Mouse (Mus musculus) skeletal muscle tissue, adult 2 months (tissue): ENCODE results near the gene Rngtt.
"Not testable (repeated sequence)": the region's sequence is repeated elsewhere in the genome, so short reads cannot be mapped to it uniquely, and the experiment has no call there.

Experiments used
- DNase-seq: peaks from one replicate; pipeline ENCODE4 v3.0.0-alpha.2; 2012; ENCODE audit warnings: low read depth, low spot score

Rngtt gene

DNA sequence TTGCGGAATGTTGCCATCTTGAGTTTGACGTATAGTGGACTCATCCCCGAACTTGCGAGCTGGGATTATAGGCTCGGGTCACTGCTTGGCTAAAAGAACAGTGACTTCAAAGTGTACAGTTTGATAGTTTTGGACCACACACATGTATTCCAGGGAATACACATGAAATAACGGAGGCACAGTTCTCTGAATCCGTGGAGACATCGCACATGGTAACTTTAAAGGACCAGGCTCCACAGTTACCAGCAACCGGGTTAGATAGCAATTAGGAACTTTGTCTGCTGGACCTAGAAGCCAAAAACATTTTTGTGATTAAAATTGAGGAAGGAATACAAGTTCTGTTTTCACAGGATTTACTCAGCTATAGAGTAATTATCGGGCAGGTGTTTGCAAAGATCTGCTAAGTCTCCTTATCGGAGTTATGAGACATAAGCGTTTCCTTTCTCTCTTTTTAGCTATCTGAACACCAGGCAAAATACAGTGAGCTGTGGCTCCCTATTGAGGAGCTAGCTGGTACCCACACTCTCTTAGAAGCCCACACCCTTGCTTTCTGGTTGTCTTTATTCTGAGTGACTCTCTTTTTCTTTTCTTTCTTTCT is 828 bp downstream of the Rngtt start:
- no peak for DNase-seq

DNA sequence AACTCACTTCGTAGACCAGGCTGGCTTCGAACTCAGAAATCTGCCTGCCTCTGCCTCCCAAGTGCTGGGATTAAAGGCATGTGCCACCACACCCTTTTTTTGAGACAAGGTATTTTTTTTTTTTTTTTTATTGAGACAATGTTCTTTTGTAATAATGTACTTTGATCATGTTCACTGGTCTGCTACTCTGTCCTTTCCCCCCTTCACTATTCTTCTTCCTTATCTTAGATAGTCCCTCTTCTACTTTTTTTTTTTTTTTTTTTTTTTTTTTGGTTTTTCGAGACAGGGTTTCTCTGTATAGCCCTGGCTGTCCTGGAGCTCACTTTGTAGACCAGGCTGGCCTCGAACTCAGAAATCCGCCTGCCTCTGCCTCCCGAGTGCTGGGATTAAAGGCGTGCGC is 4.0 kb downstream of the Rngtt start:
- not testable (repeated sequence) for DNase-seq

DNA sequence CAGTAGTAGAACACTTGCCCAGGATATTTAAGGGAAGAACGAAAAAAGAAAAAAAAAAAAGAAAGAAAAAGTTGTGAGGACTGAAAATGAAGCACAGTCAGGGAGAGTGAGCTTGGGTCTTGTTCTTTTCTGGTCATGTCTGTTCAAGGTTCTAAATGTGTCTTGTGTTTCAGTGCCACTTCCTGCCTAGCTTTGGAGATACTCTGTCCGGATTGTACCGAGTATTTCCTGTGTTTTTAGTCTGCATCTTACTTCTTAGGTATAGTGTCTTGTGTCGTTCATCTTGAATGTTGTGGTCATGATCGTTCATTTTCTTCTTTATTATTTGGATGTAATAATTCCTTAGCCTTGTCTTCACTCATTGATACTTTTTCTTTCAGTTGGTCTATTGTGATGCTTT is 5.7 kb downstream of the Rngtt start:
- DNase-seq, result no peak

DNA sequence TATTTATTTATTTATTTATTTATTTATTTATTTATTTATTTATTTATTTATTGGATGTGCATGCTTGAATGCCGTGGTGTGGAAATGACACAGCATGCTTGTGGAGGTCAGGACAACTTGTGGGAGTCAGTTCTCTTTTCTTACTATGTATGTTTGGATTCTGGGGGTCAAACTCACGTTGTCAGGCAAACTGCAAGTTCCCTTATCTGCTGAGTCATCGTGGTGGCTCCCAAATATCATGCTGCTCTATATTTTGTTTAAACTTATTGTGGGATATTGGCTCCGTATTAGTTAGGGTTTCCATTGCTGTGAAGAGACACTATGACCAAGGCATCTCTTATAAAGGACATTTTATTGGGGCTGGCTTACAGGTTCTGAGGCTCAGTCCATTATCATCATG is 21.0 kb downstream of the Rngtt start:
- no peak for DNase-seq

- no peak for DNase-seq
These were observed 22.9 kb downstream of the Rngtt start for GRCm38 (mm10) chr4:33332956-33333455.

DNA sequence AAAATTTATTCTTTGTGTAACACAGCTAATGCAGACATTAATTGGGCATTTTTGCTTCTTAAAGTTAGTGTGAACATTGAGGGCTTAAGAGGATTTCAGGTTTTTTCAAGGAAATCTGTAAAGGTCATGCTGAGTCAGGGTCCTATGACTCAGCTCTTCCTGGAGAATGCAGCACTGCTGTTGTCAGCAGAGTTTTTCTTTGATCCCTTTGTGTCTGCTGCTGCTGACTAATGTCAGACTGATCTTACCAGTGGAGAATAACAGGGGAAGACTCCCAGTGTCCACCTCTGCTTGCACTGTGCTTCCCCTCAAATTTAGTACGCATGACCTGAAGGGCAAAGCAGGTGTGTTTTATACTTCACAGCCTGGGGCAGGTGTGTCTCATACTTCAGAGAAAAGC is 27.9 kb downstream of the Rngtt start:
- DNase-seq, result no peak

DNA sequence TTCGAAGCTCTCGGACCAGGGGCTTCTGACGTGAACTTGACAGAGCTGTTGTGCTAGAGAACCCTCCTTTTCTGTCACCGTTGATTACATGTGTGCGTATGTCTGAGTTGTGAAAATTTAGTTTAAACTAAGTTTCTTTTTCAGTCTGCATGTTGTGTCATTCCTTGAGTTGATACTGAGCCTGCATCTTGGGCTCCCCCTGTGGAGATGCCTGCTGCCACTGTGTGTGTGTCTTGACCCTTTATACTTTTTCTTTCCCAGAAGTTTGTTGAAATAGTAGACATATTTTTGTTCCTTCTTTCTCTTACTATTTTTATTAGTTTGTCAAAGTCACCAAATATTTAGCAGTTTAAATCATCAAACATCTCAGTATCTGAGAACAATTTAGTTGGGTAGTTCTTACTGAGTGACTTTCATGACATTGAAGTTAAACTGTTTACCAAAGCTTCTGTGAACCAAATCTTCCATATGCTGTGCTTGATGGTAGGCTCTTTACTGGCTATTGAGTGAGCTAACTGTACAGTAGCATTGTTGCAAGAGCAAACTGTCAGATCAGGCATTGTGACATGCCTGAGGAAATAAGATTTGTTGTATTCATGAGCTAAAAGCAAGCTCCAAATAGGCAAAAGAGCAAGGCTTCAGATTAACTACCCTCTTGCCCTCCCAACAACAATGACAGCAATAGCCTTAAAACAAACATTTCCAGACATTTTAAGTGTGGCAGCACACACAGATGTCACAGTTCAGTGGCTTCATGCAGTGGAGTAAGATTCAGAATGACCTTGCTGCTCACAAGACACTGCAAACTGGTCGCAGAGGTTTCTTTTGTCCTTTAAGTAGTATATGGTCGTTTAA is 33.0 kb downstream of the Rngtt start:
- no peak for DNase-seq

DNA sequence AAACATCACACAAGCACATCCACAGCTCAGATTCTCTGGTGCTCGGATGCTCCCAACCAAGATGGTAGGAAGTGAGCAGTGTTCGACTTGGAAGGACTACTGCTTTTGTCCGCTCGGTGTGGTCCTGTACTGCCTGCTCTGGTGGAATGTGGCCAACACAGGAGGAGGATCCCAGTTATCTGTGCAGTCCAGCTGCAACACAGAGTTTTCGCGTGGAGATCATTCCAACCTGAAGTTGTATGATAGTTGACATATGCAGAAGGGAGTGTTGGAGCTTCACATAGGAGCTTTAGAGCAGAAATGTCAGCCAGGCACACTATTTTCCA is 33.6 kb downstream of the Rngtt start:
- DNase-seq, result peak; percentile 14

DNA sequence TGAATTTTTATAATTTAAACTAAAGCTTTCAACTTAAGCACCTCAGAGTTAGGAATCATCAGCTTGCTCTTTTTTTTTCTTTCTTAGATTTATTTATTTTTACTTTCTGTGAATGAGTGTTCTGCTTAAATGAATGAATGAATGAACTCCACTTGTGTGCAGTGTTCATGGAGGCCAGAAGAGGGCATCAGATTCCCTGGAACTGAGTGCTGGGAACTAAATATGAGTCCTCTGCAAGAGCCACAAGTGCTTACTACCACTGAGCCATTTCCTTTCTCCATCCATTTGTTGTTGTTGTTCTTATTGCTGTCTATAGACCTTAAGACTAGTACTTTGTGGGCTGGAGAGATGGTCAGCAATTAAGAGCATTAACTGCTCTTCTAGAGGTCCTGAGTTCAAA is 53.3 kb downstream of the Rngtt start:
- DNase-seq, result no peak

DNA sequence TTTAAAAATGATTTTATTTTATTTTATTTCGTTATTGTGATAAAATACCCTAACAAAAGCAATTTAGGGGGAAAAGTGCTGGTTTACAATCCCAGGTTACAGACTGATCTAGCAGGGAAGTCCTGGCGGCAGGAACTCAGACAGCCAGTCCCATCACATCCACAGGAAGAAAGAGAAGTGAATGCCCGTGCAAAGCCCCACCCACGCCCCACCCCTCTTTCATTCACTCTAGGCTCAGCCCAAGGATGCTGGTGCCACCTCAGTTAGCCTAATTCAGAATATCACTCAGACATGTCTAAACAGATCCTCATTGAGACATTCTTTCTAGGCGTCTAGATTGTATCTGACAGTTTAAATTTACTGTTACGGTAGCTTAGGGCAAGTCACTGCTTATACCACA is 64.8 kb downstream of the Rngtt start:
- no peak for DNase-seq

DNA sequence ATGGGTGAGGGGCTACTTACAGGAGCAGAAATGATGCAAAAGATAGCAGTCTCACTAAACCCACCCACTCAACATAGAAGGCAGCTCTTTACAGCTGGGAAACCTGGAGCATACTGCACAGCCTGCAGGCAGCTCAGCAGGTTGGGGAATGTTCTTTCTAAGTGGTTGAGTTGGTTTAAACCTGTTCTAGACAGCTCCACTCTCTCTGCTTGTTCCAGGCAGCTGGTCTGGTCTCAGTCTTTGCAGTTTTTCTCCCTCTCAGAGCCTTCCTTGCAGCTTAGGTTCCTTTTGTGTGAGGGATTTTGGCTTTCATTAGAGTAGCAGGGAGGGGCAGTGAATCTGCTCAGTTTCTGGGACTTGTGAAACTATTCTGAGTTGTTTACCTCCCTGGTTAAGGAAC is 67.5 kb downstream of the Rngtt start:
- no peak for DNase-seq

GRCm38 (mm10) chr4:33378894-33379293 is 68.8 kb downstream of the Rngtt start:
- no peak for DNase-seq

DNA sequence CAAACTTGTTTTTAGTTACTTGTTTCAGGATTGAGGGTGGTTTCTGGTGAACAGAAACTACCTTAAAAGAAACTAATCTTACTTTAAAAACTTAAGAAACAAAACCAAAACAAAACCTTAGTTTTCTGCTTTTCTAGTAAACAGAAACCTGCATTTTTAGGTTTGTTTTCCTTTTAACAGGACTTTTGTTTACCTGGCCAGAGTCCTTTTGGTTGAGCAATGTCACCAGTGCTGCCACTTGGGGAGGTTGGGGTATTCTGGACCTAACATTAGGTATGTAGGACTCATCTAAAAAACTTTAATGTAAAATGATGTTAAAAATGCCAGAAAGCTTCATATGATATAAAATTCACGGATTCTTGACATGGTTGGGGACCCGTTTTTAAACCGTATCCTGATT is 78.8 kb downstream of the Rngtt start:
- DNase-seq, result no peak

DNA sequence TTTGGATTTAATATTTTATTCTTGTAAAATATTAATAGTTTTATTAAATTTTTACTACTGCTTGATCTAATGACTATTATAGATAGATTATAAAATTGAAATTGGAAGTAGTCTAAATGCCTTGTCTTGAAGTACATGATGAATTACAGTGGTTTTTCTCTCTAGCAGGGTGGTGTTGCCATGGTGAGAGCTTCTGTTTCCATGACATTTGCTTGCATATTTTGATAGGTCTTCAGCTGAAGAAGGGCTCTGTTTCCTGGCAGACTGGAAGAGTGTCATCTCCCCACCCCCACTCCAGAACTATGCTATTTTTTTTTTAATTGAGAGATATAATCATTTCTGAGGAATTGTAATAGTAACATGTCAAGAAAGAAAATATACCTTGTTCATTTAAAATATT is 80.5 kb downstream of the Rngtt start:
- no peak for DNase-seq

DNA sequence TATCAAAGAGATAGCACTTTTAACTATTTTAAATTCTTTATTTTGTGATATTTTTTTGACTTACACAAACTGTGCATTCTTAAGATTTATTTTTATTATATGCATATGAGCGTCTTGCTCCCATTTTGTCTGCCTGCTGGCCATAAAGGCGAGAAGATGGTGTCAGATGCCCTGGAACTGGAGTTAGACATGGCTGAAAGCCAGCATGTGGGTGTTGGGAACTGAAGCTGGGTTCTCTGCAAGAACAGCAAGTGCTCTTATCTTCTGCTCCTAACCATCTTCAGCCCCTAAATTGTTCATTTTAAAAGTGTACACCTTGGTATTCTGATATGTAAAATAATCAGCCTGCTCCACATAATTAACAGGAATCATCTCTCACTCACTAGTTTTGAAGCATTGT is 83.3 kb downstream of the Rngtt start:
- peak; percentile 34 for DNase-seq

DNA sequence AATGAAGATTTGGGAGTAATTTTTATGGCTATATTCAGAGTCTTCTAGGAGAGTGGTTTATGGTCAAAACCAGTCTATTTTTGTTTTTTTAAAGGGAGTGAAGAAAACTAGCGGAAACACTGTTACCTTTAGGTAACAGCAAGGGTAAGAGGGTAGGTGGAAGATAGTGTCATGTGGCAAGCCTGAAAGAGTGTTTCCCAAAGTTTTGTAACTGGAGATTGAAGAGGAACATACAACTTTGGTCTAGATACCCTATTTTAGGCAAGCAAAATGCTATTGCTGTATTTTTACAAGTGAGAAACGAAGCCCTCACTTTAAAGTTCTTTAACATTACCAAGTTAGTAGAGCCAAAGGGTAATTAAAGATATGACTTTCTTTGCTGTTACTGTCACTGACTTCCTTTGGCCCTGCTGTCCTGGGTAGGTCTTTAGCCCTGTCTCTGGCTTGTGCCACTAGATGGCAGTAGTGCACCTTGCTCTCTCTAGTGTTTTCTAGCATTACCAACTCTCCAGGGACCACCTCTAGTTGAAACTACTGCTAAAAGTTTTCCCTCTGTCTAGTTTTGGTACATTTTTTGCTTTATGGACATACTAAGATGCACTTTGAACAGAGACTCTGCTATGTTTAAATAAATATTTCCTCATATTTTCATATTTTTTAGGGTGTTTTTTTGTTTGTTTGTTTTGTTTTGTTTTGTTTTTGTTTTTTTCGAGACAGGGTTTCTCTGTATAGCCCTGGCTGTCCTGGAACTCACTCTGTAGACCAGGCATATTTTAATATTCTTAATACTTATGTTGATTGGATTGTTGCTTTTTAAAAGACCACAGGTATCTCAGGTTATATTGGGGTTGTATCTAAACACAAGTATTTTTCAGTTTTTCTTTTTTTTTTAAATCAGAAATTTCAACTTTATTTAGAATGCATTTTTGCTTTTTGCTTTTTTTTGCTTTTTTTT is 86.4 kb downstream of the Rngtt start:
- peak; percentile 81 for DNase-seq

DNA sequence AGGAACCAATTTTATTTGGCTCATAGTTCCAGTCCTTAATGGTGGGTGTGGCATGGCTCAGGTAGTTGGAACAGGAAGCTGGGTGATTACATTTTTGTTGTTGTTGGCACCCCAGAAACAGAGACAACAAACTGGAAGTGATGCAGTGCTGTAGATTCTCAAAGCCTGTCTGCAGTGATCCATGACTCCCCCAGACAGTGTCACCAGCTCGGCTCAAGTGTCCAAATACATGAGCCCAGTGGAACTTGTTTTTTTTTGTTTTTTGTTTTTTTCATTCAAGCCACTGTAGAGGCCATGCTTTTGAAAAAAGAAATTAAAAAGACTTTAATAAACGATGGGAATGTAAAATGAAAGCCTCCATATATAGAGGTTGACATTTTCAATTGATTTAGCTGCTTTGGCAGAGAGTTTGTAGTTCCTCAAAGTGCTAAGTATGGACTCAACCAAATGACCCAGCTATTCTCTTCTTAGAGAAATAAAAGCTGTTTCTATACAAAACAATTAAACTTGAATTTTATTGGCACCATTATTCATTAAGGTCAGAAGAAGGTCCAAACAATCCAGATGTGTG is 95.7 kb downstream of the Rngtt start:
- DNase-seq, result no peak

GRCm38 (mm10) chr4:33413791-33414190 is 103.7 kb downstream of the Rngtt start:
- DNase-seq, result peak; percentile 78

DNA sequence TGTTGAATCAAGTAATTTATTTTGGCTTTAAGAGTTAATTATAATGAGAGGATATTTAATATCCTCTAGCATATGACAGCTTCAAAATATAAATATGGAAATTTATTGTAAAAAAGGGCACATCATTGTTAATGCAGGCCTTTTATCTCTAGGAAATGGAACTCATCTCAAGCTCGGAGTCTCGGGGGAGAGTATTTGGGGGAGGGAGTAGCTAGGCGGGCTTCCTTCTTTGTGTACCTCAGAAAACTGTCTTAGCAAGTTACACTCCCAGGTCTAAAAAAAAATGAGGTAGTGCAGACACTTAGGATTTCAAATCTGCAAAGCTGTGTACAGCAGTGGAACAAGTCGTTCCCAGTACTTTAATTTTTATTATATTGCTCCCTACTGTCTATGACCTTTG is 104.7 kb downstream of the Rngtt start:
- no peak for DNase-seq

DNA sequence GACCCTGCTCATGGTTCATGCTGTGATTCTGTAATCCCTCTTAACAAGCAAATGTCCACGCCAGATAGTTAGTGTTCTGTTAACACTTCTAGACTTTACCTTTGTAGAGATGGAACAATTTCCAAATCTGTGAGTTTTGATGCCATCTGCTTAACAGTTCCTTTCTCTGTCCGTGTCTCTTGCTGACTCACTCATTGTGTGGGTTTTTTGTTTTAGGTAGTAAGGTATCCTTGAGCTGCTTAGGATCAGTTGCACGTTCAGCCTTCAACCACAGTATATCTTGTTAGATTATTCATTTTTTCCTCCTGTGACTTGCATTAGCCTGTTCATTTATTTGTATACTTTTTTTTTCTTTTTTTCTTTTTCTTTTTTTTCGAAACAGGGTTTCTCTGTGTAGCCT is 107.3 kb downstream of the Rngtt start:
- no peak for DNase-seq

DNA sequence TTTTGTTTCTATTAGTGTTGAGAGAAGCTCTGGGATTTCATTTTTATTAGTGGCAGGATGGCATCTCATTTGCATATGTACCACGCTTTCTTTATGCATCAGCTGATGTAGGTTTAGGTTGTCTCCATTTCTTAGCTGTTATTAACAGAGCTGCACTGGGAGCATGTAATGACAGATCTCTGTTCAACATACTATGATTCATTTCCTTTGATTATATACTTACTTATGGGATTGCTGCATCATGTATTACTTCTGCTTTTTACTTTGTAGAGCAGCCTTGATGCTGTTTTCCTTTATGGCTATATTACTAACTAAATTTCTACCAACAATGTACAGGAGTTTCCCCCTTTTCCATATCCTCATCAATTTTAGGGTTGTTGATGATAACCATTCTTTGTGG is 109.5 kb downstream of the Rngtt start:
- no peak for DNase-seq

GRCm38 (mm10) chr4:33428856-33429255 is 118.7 kb downstream of the Rngtt start:
- DNase-seq, result no peak
